Mouse (Mus musculus) G1E (cell line): Measurements from ENCODE around the gene Asxl1.

Experiments used
- CTCF ChIP-seq: IDR thresholded peaks from 2 replicates; pipeline ENCODE4 v1.5.1; 2012; ENCODE audit warnings: low read depth, low read length, inconsistent platforms, mixed read lengths
- GATA1 ChIP-seq: IDR thresholded peaks from 2 replicates; pipeline ENCODE4 v1.6.1; 2012; ENCODE audit warnings: borderline replicate concordance, low read length, inconsistent platforms, mixed read lengths
- GATA2 ChIP-seq: IDR thresholded peaks from 2 replicates; pipeline ENCODE4 v1.6.1; 2012; ENCODE audit warnings: low read depth, low read length, inconsistent platforms, borderline replicate concordance
- POLR2AphosphoS5 ChIP-seq: IDR thresholded peaks from 2 replicates; pipeline ENCODE4 v1.6.1; 2012; ENCODE audit warnings: low read depth, low read length, inconsistent platforms; ENCODE audit not compliant: insufficient replicate concordance
- TAL1 ChIP-seq: conservative IDR thresholded peaks from 2 replicates; pipeline ENCODE4 v1.6.1; 2012; ENCODE audit warnings: low read depth, low read length, inconsistent platforms, mixed read lengths

GRCm38 (mm10) chr2:153425124-153425844, 79.7 kb downstream of the Asxl1 start:
- TF ChIP-seq CTCF (no peak), GATA1 (no peak), TAL1 (no peak), GATA2 (no peak), POLR2AphosphoS5 (no peak)
